Mouse (Mus musculus) brain, adult 2 months (tissue): ENCODE data around the gene Ubash3b.
A peak's percentile ranks its signal among the peaks of the same experiment; 100 is the strongest.

Experiments
- DNase-seq: peaks from one replicate; pipeline ENCODE4 v3.0.0; 2011; ENCODE audit warnings: low read depth, low spot score

The Ubash3b gene

DNA sequence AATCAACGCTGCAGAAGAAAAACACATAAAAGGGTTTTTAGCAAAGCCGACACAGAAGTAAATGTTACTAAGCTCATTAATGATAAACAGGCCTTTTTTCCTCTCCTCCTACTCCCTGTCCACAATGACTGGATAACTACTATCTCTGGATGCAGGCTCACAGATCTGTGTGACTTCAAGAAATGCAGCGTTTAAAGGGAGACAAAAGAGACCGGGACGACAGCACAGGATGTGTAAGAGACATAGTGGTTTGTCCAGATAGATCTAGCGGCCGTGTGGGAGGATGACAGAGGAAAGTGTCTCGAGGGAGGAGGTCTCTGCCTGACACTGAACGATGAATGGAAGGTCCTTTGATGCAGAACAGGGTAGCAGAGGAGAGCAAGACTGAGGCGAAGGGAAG is 5.4 kb upstream of the Ubash3b start:
- DNase-seq, result peak; percentile 78

DNA sequence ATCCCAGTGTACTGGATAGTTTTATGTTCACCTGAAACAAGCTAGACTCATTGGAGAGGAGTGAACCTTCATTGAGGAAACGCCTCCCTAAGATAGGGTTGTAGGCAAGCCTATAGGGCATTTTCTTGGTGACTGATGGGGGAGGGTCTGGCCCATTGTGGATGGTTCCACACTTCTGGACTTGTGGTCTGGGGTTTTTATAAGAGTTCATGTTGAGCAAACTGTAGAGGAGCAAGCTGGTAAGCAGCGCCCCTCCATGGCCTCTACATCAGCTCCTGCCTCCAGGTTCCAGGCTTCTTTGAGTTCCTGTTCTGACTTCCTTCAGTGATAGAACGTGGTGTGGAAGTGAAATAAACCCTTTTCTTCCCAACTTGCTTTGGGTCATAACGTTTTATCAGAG is 866 bp upstream of the Ubash3b start:
- DNase-seq, result no peak

DNA sequence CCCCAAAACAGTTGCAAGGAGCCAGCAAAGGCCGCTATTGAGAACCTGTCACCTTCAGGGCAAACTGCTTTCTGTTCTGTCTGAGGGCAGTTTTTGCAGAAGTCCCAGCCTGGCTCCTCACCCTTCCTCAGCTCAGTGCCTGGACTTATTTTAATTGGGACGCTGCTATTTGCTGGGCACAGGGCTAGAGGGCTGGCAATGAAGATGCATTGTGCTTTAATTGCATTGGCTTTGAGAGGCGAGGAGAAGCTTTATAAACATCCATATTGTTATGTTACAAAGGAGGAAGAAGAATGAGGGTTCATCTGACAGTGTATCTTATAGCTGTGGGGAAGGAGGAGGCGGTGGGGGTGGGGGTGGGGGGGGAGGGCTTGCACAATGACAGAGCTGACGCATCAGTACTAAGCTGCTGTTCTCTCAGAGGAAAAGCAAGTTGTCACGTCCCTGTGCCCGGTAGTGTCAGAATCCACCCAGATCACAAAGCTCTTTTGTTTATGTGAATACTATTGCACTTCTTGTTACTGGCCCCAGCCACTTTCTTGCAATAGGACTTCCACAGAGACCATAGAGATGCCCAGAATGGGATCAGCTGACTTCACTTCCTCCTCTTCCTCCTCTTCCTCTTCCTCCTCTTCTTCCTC is 841 bp downstream of the Ubash3b start:
- peak; percentile 89 for DNase-seq

GRCm38 (mm10) chr9:41159223-41159622 is 2.3 kb downstream of the Ubash3b start:
- no peak for DNase-seq

- no peak for DNase-seq
These were observed 3.5 kb downstream of the Ubash3b start for GRCm38 (mm10) chr9:41157872-41158567.

DNA sequence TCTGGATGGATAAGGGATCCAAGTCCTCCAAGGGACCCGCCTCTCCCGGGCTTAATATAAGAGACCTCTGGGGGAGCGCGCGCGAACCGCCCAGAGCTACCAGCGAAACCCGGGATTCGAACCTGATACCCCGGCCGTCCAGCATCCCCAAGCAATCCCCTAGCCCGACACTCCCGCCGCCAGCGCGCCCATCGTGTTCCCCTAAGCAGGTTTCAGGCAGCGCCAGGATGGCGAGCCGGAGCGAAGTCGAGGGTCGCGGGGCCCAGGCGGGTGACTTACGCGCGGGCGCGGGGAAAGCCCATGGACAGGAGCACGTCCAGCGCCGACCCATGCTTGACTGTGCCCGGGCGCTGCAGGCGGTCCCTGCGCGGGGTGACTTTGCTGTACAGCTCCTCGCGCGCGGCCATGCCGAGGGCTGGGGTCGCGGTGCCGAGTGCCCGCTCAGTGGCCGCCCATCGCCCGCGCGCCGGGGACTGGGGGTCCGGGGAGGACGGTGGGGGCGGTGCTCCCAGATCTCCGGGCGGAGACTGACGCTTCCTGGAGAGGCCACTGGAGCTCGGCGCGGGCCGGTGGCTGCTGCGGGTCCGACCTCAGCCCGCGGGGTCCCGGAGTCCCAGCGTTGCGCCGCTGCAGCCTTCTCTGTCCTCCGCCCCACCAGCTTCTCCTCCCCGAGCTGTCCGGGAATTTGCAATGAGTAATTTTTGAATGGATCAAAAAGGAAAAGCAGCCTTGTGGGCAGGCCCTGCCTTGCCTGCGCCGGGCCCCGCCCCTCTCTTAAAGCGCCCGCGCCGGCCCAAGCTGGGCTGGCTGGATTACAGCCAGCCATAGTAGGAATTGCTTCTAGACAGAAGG is 4.3 kb downstream of the Ubash3b start:
- peak; percentile 95 for DNase-seq

GRCm38 (mm10) chr9:41156720-41157019 is 4.8 kb downstream of the Ubash3b start:
- DNase-seq, result peak; percentile 76

GRCm38 (mm10) chr9:41156006-41156719 is 5.3 kb downstream of the Ubash3b start:
- DNase-seq, result no peak

DNA sequence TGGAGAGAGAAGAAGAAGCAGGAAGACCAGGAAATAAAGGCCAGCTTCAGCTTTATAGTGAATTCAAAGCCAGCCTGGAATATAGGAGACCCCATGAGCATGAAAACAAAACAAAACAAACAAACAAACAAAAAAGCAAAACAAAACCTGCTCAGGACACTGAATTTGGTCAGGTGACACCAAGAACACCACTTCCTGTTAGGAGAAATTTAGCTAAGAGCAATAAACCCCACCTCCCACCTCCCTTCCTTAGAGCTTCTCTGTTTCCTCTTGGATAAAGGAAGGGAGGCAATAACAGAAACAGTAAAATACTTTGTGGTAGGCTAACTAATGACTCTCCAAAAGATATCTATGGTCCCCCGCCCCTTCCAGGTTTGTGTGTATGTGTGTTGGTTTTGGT is 7.5 kb downstream of the Ubash3b start:
- DNase-seq, result no peak

- peak; percentile 48 for DNase-seq
These were observed 8.4 kb downstream of the Ubash3b start for GRCm38 (mm10) chr9:41153050-41153449.

DNA sequence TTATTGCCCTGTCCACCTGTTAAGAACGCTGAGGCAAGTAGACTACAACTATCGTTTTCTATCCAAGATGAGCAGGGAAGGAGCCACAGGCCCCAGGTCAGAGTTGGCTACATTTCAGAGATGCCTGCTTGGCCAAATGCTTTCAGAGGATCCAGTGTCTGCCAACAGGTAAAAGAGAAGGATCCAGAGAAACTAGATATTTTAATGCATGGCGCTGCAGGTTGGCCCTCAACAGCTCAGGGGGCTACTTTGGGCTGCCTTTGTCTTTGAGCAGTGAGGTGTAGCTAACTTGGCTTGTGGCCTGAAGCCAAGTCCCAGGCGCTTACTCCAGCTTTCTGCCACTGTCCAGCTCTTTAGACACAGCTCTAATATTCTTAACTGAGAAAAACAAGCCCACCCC is 10.0 kb downstream of the Ubash3b start:
- DNase-seq, result peak; percentile 86

GRCm38 (mm10) chr9:41149896-41150295 is 11.6 kb downstream of the Ubash3b start:
- DNase-seq, result peak; percentile 35

DNA sequence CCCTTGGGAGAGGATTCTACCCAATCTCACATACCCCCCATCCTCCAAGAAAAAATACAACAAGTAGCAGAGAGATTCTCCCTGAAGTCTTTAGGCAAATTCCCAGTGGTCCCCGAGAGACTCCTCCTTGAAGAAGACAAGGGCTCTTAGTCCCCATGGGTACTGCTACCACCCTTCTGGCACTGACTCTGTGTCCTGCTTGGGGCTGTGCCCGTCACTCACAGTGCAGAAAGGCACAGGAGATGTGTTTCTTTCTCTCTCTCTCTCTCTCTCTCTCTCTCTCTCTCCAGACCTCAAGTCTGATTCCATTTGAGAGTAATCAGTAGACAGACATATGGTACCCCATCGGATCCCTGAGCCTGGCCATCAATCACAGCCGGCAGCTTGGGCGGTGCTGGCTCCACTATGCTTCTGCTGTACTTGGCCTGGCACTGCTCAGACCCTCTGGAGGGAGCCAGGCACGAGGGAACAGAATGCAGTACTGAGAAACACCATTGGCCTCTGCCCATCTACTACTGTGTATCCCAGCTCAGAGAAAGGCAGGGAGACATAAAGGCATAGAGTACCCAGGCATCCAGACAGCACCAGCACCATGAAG is 12.3 kb downstream of the Ubash3b start:
- peak; percentile 94 for DNase-seq

- DNase-seq, result peak; percentile 61
These were observed 12.9 kb downstream of the Ubash3b start for GRCm38 (mm10) chr9:41148600-41148999.

DNA sequence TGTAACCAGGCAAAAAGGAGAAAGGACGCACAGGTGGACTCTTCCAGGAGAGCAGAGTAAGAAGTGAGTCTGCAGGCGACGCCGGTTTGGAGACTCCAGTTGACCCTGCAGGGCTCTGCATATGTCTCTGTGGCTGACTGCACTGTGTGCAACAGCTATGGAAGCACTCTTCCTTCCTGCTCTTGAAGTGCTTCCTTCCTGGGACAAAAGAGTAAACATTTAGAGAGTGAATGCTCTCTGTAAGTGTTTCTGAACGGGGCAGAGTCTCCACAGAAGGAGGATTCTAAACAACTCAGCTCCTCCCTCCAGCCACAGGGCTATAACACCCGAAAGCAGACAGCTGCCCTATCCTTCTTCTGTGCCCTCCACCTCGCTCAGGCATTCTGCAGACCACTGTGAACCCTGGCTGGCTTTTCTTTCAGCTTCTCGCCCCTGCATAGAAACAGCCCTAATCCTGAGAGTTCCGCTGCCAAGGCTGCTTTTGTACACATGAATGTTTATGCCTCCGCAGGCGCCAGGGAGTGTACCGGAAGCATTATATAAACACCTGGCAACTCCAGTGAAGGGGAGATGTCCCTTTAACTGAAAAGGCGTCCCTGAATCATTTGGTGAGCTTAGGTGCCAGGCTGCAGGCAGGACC is 14.2 kb downstream of the Ubash3b start:
- DNase-seq, result peak; percentile 54

- DNase-seq, result peak; percentile 51
These were observed 17.7 kb downstream of the Ubash3b start for GRCm38 (mm10) chr9:41143825-41144224.

GRCm38 (mm10) chr9:41143115-41143514 is 18.4 kb downstream of the Ubash3b start:
- DNase-seq, result no peak

- DNase-seq, result no peak
These were observed 20.5 kb downstream of the Ubash3b start for GRCm38 (mm10) chr9:41141026-41141425.

- no peak for DNase-seq
These were observed 22.3 kb downstream of the Ubash3b start for GRCm38 (mm10) chr9:41138987-41139808.
